Mouse (Mus musculus) heart, adult 18-20 months (tissue): ENCODE results near the gene Vax2. TPM values are rescaled to one million over a fixed set of nuclear protein-coding genes. Genes with fewer than 3 reads are reported as not detected.
A peak's percentile ranks its signal among the peaks of the same experiment; 100 is the strongest.

Experiments
- DNase-seq, 2 experiments: peaks; one replicate each; pipeline ENCODE4 v3.0.0; 2021 to 2022; ENCODE audit warnings: mixed read lengths in 1 of 2
- total RNA-seq, 2 experiments: library from RNA; stranded (reverse); gene quantifications; 2 replicates each; pipeline ENCODE4 v1.2.3; 2021

Vax2 gene
- total RNA-seq, 2 experiments from 2014 or later, result not detected

- DNase-seq, result no peak
Measured at GRCm38 (mm10) chr6:83711725-83712475, 836 bp downstream of the Vax2 start.

- no peak for DNase-seq
Measured at GRCm38 (mm10) chr6:83713271-83714136, 2.4 kb downstream of the Vax2 start.

- no peak for DNase-seq
Measured at GRCm38 (mm10) chr6:83714221-83715123, 3.4 kb downstream of the Vax2 start.

- no peak for DNase-seq
Measured at GRCm38 (mm10) chr6:83715461-83716196, 4.6 kb downstream of the Vax2 start.

GRCm38 (mm10) chr6:83717026-83717425 lies 6.0 kb downstream of the Vax2 start:
- DNase-seq, result no peak

- no peak for DNase-seq
Measured at GRCm38 (mm10) chr6:83722526-83722925, 11.5 kb downstream of the Vax2 start.

GRCm38 (mm10) chr6:83727178-83727577 lies 16.1 kb downstream of the Vax2 start:
- no peak for DNase-seq

GRCm38 (mm10) chr6:83728488-83728887 lies 17.4 kb downstream of the Vax2 start:
- no peak for DNase-seq

- DNase-seq, result no peak
Measured at GRCm38 (mm10) chr6:83729350-83729970, 18.4 kb downstream of the Vax2 start.

GRCm38 (mm10) chr6:83731128-83731527 lies 20.1 kb downstream of the Vax2 start:
- peak; percentile 60 to 88 for DNase-seq

- no peak for DNase-seq
Measured at GRCm38 (mm10) chr6:83737311-83737710, 26.2 kb downstream of the Vax2 start.

- DNase-seq, result no peak
Measured at GRCm38 (mm10) chr6:83738596-83738995, 27.5 kb downstream of the Vax2 start.

- DNase-seq, result no peak
Measured at GRCm38 (mm10) chr6:83742761-83743160, 31.7 kb downstream of the Vax2 start, which contains the start of gene Atp6v1b1. Atp6v1b1 (plus strand) TSS chr6:83742990.

- no peak for DNase-seq
Measured at GRCm38 (mm10) chr6:83743212-83743611, 32.1 kb downstream of the Vax2 start.

GRCm38 (mm10) chr6:83744126-83744525 lies 33.1 kb downstream of the Vax2 start:
- no peak for DNase-seq

GRCm38 (mm10) chr6:83744557-83744956 lies 33.5 kb downstream of the Vax2 start:
- DNase-seq, result no peak

- DNase-seq, result no peak
Measured at GRCm38 (mm10) chr6:83745466-83745865, 34.4 kb downstream of the Vax2 start.

- DNase-seq, result no peak
Measured at GRCm38 (mm10) chr6:83749286-83749685, 38.2 kb downstream of the Vax2 start.

- DNase-seq, result peak; percentile 21 to 87
Measured at GRCm38 (mm10) chr6:83750171-83750684, 39.2 kb downstream of the Vax2 start.

GRCm38 (mm10) chr6:83756051-83756450 lies 45.0 kb downstream of the Vax2 start:
- DNase-seq, result no peak

GRCm38 (mm10) chr6:83762344-83762743 lies 51.3 kb downstream of the Vax2 start, which contains the start of gene Ankrd53:
Ankrd53 (plus strand) TSS chr6:83762644.
- no peak for DNase-seq
